Mouse (Mus musculus) testis, adult 2 months (tissue): ENCODE measurements around the gene St7l.

ENCODE experiments used
- CTCF ChIP-seq: fragments of 200-500 bp; IDR thresholded peaks from 2 replicates; pipeline ENCODE4 v1.5.1; 2012; ENCODE audit warnings: low read depth, mild to moderate bottlenecking, inconsistent platforms, low read length, moderate library complexity; ENCODE audit not compliant: control insufficient read depth, insufficient read depth, insufficient replicate concordance
- POLR2A ChIP-seq: fragments of 200-500 bp; IDR thresholded peaks from 2 replicates; pipeline ENCODE4 v1.6.1; 2012; ENCODE audit warnings: low read depth, mild to moderate bottlenecking, inconsistent platforms, low read length, moderate library complexity; ENCODE audit not compliant: control insufficient read depth

DNA sequence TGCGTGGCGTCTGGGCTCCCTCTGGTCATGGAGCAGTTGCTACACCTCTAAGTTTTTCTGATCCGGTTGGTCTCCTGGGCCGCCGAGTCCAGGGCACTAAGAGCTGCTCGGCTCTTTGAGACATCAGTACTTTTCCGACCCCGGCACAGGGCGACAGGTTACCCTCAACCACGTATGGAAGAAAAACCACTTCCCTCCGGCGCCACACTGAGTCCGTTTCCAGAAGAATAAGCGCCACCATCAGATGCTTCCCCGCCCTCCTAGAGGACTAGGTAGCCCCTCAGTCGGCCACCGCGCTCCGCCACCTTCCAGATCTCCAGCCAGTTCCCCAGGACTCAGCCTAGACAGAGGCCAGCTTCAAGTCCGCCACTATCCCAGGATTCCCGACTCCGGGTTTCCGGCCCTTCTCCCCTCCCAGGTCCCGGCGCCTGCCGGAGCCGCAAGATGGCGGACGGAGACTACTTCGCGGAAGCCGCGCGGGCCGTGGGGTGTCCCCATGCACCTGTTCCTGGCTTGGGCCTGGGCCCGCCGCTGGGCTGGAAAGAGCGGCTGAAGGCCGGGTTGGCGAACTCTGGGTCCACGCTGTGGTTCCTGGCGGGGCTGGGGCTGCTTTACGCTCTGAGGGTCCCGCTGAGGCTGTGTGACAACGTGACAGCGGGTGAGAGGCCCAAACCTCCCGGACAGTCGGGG, 991 bp downstream of the St7l start:
- no peak for TF ChIP-seq CTCF
- TF ChIP-seq POLR2A: peak; percentile 72
